Mouse (Mus musculus) G1E (cell line): ENCODE data around the gene Arid5b.

ENCODE experiments used
- CTCF ChIP-seq: IDR thresholded peaks from 2 replicates; pipeline ENCODE4 v1.5.1; 2012; ENCODE audit warnings: low read depth, low read length, inconsistent platforms, mixed read lengths
- TAL1 ChIP-seq: conservative IDR thresholded peaks from 2 replicates; pipeline ENCODE4 v1.6.1; 2012; ENCODE audit warnings: low read depth, low read length, inconsistent platforms, mixed read lengths

GRCm38 (mm10) chr10:68060590-68061248 is 217.8 kb downstream of the Arid5b start:
- no peak for TF ChIP-seq CTCF
- no peak for TF ChIP-seq TAL1
